Mouse (Mus musculus): ENCODE measurements around the gene Pgm2l1.

Gene Pgm2l1

GRCm38 (mm10) chr7:100227158-100227875 lies at the start of gene Pgm2l1:
Gene Pgm2l1, plus strand, starts transcription at chr7:100227394.
- peak; percentile 96 for DNase-seq (ENCODE audit: inconsistent ontology term)

- peak; percentile 30 for DNase-seq (ENCODE audit: inconsistent ontology term)
These were observed 48.9 kb upstream of the Pgm2l1 start for GRCm38 (mm10) chr7:100178016-100178890.

- DNase-seq (ENCODE audit: inconsistent ontology term) = no peak
These were observed 48.3 kb upstream of the Pgm2l1 start for GRCm38 (mm10) chr7:100178891-100179233.

GRCm38 (mm10) chr7:100179394-100179793 lies 47.8 kb upstream of the Pgm2l1 start:
- no peak for DNase-seq (ENCODE audit: inconsistent ontology term)

- no peak for DNase-seq (ENCODE audit: inconsistent ontology term)
These were observed 47.3 kb upstream of the Pgm2l1 start for GRCm38 (mm10) chr7:100179836-100180407.

GRCm38 (mm10) chr7:100181176-100181575 lies 46.0 kb upstream of the Pgm2l1 start:
- no peak for DNase-seq (ENCODE audit: inconsistent ontology term)

- no peak for DNase-seq (ENCODE audit: inconsistent ontology term)
These were observed 45.6 kb upstream of the Pgm2l1 start for GRCm38 (mm10) chr7:100181614-100182013.

GRCm38 (mm10) chr7:100182388-100182787 lies 44.8 kb upstream of the Pgm2l1 start:
- no peak for DNase-seq (ENCODE audit: inconsistent ontology term)

- DNase-seq (ENCODE audit: inconsistent ontology term) = no peak
These were observed 39.6 kb upstream of the Pgm2l1 start for GRCm38 (mm10) chr7:100187601-100188000.

- DNase-seq (ENCODE audit: inconsistent ontology term) = no peak
These were observed 37.0 kb upstream of the Pgm2l1 start for GRCm38 (mm10) chr7:100190167-100190566.

- DNase-seq (ENCODE audit: inconsistent ontology term) = peak; percentile 12
These were observed 36.4 kb upstream of the Pgm2l1 start for GRCm38 (mm10) chr7:100190778-100191177.

GRCm38 (mm10) chr7:100201191-100201590 lies 26.0 kb upstream of the Pgm2l1 start:
- no peak for DNase-seq (ENCODE audit: inconsistent ontology term)

GRCm38 (mm10) chr7:100203616-100204015 lies 23.6 kb upstream of the Pgm2l1 start:
- no peak for DNase-seq (ENCODE audit: inconsistent ontology term)

- no peak for DNase-seq (ENCODE audit: inconsistent ontology term)
These were observed 22.3 kb upstream of the Pgm2l1 start for GRCm38 (mm10) chr7:100204871-100205270.

GRCm38 (mm10) chr7:100206144-100206543 lies 21.1 kb upstream of the Pgm2l1 start:
- no peak for DNase-seq (ENCODE audit: inconsistent ontology term)

- no peak for DNase-seq (ENCODE audit: inconsistent ontology term)
These were observed 19.3 kb upstream of the Pgm2l1 start for GRCm38 (mm10) chr7:100207886-100208285.

- no peak for DNase-seq (ENCODE audit: inconsistent ontology term)
These were observed 12.9 kb upstream of the Pgm2l1 start for GRCm38 (mm10) chr7:100214310-100214709.

- no peak for DNase-seq (ENCODE audit: inconsistent ontology term)
These were observed 12.0 kb upstream of the Pgm2l1 start for GRCm38 (mm10) chr7:100215116-100215732.

- no peak for DNase-seq (ENCODE audit: inconsistent ontology term)
These were observed 11.2 kb upstream of the Pgm2l1 start for GRCm38 (mm10) chr7:100215976-100216375.

- DNase-seq (ENCODE audit: inconsistent ontology term) = no peak
These were observed 10.3 kb upstream of the Pgm2l1 start for GRCm38 (mm10) chr7:100216601-100217565.
